Mouse (Mus musculus): ENCODE measurements around the gene Gatm. TPM values are rescaled to one million over a fixed set of nuclear protein-coding genes. Genes with fewer than 3 reads are reported as not detected.

The Gatm gene
- 4.6 and 5.2 TPM in 2 replicates for polyA plus RNA-seq (2016; fragmentation: Nextera tagmentation; extraction: Ambion mirVana)

DNA sequence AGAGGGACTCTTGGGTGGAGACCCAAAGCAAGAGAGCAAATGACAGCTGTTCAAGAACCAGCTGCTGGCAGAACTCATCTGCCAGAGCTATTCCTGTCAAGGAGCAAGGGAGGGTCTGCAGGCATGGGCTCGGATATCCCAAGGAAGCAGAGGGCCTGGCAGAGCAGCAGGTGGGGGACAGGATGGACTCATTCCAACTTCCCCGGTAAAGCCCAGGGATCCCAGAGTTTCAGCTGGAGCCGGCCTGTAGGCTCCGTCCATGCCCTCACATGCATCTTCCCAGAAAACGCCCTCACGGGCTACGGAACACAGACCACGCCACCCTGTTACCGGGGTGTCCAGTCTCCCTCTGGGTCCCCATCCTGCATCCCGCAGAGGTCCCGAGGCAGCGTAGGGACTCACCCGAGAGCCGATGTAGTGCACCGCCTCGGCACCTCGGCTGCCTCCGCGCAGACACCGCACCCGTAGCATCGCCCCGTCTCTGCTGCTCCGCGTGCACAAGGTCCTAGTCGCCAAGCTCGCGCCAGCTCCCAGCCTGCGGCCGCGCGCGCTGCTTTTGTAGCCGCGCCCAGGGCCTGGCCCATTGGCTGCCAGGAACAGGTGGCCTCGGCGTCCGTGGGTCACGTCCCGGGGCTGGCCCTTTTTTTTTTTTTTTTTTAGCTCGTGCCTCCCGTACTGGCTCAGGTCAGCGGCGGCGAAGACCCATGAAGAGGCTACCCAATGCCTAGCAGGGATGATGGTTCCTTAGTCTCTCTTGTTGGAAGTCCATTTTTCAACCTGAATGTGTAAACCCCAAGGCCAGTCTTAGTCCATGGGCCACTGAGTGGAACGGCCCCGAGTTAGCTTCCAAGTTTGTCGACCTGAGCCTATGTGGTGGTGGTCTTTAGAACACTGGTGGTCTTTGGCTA lies at the start of gene Gatm:
Gene Gatm (minus strand): TSS at position 558 of the 908 bp plus-strand sequence.
- H3K9me3 ChIP-seq (replicated peaks) = no peaks in the 10 kb centered on the region
- H3K27me3 ChIP-seq (ENCODE audit: low read depth, poor library complexity, severe bottlenecking) = peaks cover 36% of the 10 kb centered on the region
- no peaks in the 10 kb centered on the region for H3K36me3 ChIP-seq
- 4% methylated on average over 48 of the region's 48 CpGs for WGBS
- peak; percentile 80 for DNase-seq (ENCODE audit: low spot score)
- H3K4me1 ChIP-seq = peaks cover 7% of the 10 kb centered on the region
- H3K4me3 ChIP-seq = peak within 1 kb of the TSS; percentile 64
- peak within 1 kb of the TSS; percentile 67 for H3K27ac ChIP-seq

DNA sequence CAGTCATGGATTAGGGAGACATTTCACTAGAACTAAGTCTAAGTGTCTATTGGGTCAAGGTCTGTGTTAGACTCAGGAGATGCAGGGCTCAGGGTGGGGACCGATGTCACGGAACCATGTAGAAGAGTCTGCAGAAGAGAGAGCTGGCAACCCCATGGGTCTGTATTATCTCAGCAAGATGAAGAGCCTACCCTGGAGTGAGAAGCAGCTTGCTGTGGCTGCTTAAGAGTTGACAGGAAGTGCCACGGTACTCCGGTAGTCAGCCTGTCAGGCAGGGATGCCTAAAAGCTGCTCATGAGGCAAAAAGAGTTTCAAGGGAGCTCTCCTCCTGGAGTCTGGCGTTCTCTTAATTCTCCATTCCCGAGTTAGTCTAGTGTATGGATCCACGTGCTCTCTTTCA lies 48.7 kb upstream of the Gatm start:
- no peaks in the 10 kb centered on the region for H3K27me3 ChIP-seq (ENCODE audit: low read depth, poor library complexity, severe bottlenecking)
- 90% methylated on average over 7 of the region's 7 CpGs for WGBS
- no peak overlapping the region for H3K4me3 ChIP-seq
- no peak for DNase-seq (ENCODE audit: low spot score)
- H3K36me3 ChIP-seq = no peaks in the 10 kb centered on the region
- no peaks in the 10 kb centered on the region for H3K9me3 ChIP-seq (replicated peaks)
- no peak overlapping the region for H3K27ac ChIP-seq
- no peaks in the 10 kb centered on the region for H3K4me1 ChIP-seq

DNA sequence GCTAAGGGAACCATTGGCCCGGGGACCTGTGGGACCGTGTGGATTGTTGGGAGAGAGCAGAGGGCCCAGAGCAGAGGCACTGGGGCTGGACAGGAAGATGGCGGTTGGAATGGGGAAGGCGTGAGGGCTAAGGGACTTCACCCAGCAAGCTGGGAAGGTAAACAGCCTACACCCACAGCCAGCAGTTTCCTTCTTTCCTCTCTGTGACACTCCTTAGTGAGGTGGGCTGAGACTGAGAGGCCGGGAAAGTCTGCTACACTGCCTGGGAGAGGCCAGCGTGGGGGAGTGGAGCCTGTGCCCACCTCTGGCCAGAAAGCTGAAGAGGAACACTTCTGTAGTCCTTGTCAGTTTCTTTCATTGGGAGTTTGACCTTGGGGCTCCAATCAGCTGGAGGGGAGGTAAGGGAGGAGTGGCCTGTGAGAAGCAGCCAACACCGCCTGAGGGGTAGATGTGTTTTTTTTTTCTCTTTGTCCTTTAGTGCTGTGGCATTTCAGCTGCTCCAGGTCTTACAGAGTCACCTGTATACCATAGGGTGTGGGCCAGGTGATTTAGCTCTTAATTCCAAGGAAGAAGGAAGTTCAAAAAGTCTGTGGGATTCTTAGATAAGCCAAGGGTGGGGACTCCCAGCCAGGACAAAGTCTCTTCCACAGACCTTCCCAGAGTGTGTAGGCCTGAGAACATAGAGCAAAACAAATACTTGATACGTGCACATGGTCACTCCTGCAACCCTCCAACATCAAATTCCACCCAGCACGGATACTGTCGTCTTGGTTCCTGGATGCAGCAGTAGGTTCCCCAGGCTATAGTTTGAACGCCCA lies 46.8 kb upstream of the Gatm start:
- WGBS = 91% methylated on average over 11 of the region's 11 CpGs
- H3K36me3 ChIP-seq = no peaks in the 10 kb centered on the region
- no peak for DNase-seq (ENCODE audit: low spot score)

DNA sequence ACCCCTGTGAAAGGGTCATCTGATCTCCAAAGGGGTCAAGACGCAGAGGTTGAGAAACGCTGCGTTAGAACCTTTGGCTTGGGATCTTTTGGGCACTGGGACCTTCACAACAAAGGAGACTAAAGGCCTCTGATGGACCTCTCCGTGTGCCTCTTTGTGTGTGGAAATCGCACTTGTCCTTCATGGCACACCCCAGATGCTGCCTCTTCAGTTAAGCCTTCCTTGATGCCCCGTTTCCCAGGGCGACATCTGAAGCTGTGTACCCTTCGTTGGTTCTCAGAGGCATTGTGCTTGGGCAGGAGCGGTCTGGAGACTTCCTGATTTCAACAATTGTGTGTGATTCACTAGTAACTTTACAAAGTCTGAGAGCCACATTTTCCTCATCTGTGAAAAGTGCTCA lies 45.7 kb upstream of the Gatm start:
- Histone ChIP-seq H3K9me3 (replicated peaks) (no peaks in the 10 kb centered on the region), H3K4me1 (peaks cover 3% of the 10 kb centered on the region; the same call in 1 of the 2 replicates), H3K27me3 (ENCODE audit: low read depth, poor library complexity, severe bottlenecking) (no peaks in the 10 kb centered on the region), H3K4me3 (no peak overlapping the region), H3K36me3 (no peaks in the 10 kb centered on the region), H3K27ac (no peak overlapping the region)
- 88% methylated on average over 9 of the region's 9 CpGs for WGBS
- no peak for DNase-seq (ENCODE audit: low spot score)

More for the DNA sequence above, 46.8 kb upstream of the Gatm start:
- H3K4me3 ChIP-seq = no peak overlapping the region
- no peaks in the 10 kb centered on the region for H3K9me3 ChIP-seq (replicated peaks)
- H3K27me3 ChIP-seq (ENCODE audit: low read depth, poor library complexity, severe bottlenecking) = no peaks in the 10 kb centered on the region
- H3K27ac ChIP-seq = no peak overlapping the region
- H3K4me1 ChIP-seq = no peaks in the 10 kb centered on the region

DNA sequence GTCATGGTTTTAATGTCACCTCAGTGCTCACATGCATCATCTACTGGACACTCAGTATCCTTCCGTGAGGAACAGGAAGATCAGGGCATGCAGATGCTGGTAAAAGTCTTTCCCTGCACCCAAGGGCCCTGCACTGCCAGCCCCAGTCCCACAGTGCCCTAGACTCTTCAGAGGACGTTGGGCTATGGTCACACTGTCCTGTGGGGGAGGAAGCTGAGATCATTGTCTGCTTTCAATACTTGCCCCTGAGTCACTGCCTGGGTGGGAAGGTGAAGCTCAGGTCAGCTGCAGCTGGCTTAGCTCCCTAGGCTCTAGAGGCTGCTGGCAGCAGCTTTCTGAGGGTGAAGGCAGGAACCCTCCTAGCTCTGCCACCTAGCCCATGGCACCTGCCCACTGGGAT lies 44.9 kb upstream of the Gatm start:
- Histone ChIP-seq H3K4me3 (no peak overlapping the region), H3K27ac (no peak overlapping the region), H3K27me3 (ENCODE audit: low read depth, poor library complexity, severe bottlenecking) (no peaks in the 10 kb centered on the region), H3K4me1 (peaks cover 3% of the 10 kb centered on the region; the same call in 1 of the 2 replicates), H3K36me3 (no peaks in the 10 kb centered on the region), H3K9me3 (replicated peaks) (no peaks in the 10 kb centered on the region)
- WGBS = 66% methylated on average over 2 of the region's 2 CpGs
- no peak for DNase-seq (ENCODE audit: low spot score)

DNA sequence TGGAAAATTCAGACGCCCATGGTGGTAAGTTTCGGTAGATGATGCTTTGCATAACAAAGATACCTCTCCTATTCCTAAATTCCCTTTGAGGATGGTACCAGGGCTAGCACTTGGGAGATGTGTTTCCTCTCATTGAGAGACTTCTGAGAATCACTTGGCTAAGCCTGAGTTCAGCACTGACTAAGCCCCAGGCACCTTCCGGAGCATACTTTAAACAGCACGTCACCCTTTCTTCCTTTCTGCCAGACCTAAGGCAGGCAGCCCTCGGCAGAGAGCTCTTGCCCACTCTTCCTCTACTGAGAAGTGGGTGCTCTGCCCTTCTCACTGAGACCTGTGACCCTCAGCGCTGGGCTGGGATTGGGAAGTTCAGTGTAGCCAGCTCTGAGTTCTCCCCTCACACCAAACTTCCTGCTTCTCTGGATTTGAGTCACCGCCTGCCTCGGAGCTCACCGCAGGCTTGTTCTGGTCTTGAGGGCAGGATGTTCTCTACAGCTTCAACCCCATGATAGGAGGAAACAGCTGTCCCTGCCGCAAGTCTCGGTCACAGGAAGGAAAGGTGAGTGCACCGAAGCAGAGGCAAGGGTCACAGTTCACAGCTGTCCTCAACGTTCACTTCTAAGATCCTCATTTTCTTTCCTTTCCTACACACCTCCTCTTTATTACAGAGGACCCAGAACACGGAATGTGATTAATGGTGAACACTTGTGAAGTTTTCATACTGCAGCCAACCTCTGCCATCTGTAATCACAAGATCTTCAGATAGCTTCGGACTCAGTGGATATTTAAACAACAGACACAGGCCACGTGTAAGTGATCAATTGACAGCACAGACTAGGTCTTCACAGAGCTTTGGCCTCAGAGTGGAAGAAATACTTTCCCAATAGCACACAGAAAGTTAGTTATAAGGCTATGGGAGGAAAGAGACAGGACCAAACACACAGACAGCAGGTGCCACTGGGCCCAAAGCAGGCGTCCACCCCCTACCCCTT lies 41.3 kb upstream of the Gatm start:
- Histone ChIP-seq H3K27me3 (ENCODE audit: low read depth, poor library complexity, severe bottlenecking) (no peaks in the 10 kb centered on the region), H3K4me3 (no peak overlapping the region), H3K27ac (no peak overlapping the region), H3K9me3 (replicated peaks) (no peaks in the 10 kb centered on the region), H3K4me1 (peaks cover 3% of the 10 kb centered on the region; the same call in 1 of the 2 replicates), H3K36me3 (no peaks in the 10 kb centered on the region)
- 66% methylated on average over 17 of the region's 17 CpGs for WGBS
- no peak for DNase-seq (ENCODE audit: low spot score)

DNA sequence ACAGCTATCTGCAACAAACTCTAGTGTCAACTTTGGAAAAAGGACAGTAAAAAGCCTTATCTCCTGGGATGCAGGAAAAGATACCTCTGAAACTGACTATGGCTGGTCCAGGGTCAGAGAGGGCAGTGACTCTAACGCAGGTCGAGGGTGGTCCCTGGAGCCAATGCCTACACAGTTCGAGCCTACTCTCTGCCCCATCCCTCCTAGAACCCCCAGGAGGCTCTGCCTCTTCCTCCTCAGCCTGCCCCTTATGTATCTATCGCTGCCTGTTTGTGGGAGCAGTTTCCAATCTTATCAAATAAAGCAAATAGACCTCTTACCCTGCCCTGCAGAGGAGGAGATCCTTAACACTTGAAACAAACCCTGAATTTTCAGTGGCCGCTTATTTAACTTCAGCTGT lies 27.6 kb upstream of the Gatm start:
- peaks cover 18% of the 10 kb centered on the region; the same call in 1 of the 2 replicates for H3K27me3 ChIP-seq (ENCODE audit: low read depth, poor library complexity, severe bottlenecking)
- no peak overlapping the region for H3K27ac ChIP-seq
- no peak overlapping the region for H3K4me3 ChIP-seq
- DNase-seq (ENCODE audit: low spot score) = no peak
- H3K4me1 ChIP-seq = peaks cover 4% of the 10 kb centered on the region; the same call in 1 of the 2 replicates
- no peaks in the 10 kb centered on the region for H3K9me3 ChIP-seq (replicated peaks)
- 58% methylated on average over 5 of the region's 5 CpGs for WGBS
- H3K36me3 ChIP-seq = peaks cover 8% of the 10 kb centered on the region

DNA sequence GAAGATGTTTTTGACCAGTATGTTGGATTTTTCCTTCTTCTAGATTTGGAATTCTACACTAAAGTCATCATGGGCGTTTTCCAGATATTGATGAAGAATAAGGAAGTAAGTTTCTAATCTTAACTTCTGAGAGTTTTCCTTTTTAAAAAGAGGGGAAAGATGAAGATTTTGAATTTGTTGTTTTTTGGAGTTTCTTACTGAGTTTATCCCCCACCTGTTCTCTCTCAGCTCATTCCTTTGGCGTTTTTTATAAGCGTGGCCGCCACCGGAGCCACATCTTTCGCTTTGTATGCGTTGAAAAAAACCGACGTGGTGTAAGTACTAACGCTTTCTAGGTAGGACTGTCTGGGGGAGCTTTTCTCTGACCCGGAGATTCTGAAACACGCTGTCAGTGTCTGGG lies 26.9 kb upstream of the Gatm start:
- Histone ChIP-seq H3K36me3 (peaks cover 14% of the 10 kb centered on the region), H3K4me1 (peaks cover 4% of the 10 kb centered on the region; the same call in 1 of the 2 replicates), H3K27ac (no peak overlapping the region), H3K4me3 (peak overlapping the region; percentile 49), H3K27me3 (ENCODE audit: low read depth, poor library complexity, severe bottlenecking) (peaks cover 18% of the 10 kb centered on the region; the same call in 1 of the 2 replicates), H3K9me3 (replicated peaks) (no peaks in the 10 kb centered on the region)
- 39% methylated on average over 12 of the region's 12 CpGs for WGBS
- no peak for DNase-seq (ENCODE audit: low spot score)

DNA sequence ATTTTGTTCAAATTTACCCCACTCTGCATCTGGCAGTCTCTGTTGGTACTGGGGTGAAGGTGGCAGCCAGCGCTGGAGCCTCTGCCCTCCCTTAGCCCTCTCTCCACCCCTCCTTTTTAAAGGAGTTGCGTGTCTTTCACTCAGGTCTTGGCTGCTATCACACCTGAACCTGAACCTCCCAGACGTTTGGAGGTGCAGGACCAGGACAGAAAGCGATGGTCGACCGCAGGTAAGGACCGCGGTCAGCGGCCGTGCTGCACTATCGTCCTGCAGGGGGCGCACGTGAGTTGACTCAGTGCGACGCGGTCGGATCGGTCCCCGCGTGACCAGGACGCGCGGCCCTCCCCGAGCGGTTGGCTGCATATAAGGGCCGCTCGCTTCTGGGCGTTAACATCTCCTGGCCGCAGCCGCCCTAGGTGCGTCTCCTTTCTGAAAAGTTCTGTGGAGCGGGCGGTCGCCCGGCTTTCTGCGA lies 26.5 kb upstream of the Gatm start:
- 2% methylated on average over 36 of the region's 36 CpGs for WGBS
- Histone ChIP-seq H3K36me3 (peaks cover 19% of the 10 kb centered on the region), H3K27me3 (ENCODE audit: low read depth, poor library complexity, severe bottlenecking) (peaks cover 18% of the 10 kb centered on the region; the same call in 1 of the 2 replicates), H3K4me1 (peaks cover 4% of the 10 kb centered on the region; the same call in 1 of the 2 replicates), H3K9me3 (replicated peaks) (no peaks in the 10 kb centered on the region), H3K4me3 (peak overlapping the region; percentile 49), H3K27ac (no peak overlapping the region)
- peak; percentile 85 for DNase-seq (ENCODE audit: low spot score)

DNA sequence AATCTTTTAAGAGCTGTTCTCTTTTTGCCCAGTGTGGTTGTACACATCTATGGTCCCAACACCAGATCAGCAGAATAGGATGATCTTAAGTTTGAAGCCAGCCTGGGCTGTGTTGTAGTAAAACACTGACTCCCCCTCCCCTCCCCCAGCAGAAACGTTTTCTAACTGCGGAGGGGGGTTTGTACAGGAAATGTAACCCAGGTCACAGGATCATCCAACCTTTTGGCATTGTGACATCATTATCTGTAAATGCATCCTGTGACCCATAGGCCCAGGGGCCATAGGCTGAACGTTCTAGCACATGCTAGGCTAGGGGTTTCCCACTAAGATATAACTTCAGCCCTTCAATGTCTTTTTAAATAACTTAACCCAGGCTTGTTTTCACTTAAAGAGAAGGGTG lies 25.6 kb upstream of the Gatm start, which contains the start of gene AA467197:
Gene AA467197 (plus strand): TSS at position 301 of the 400 bp plus-strand sequence.
- no peaks in the 10 kb centered on the region for H3K9me3 ChIP-seq (replicated peaks)
- peak within 1 kb of the TSS; percentile 49 for H3K4me3 ChIP-seq
- WGBS = 71% methylated on average over 3 of the region's 3 CpGs
- DNase-seq (ENCODE audit: low spot score) = no peak
- H3K27me3 ChIP-seq (ENCODE audit: low read depth, poor library complexity, severe bottlenecking) = peaks cover 18% of the 10 kb centered on the region; the same call in 1 of the 2 replicates
- peaks cover 23% of the 10 kb centered on the region for H3K36me3 ChIP-seq
- no peak within 1 kb of the TSS for H3K27ac ChIP-seq
- peaks cover 12% of the 10 kb centered on the region; the same call in 1 of the 2 replicates for H3K4me1 ChIP-seq

DNA sequence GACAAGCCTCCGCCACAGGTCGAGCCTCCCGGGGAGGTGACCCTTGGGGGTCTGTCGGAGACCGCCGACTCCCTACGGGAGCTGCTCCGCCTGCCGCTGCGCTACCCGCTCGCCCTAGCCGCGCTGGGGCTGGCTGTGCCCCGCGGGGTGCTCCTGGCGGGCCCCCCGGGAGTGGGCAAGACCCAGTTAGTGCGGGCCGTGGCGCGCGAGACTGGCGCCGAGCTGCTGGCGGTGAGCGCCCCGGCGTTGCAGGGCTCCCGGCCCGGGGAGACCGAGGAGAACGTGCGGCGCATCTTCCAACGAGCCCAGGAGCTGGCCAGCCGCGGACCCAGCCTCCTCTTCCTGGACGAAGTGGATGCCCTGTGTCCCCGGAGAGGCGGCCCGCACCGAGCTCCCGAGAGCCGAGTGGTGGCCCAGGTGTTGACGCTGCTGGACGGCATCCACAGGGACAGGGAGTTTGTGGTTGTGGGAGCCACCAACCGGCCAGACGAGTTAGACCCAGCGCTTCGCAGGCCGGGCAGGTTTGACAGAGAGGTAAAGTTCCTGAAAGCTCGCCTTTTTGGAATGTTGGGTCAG lies 20.2 kb upstream of the Gatm start:
- Histone ChIP-seq H3K27me3 (ENCODE audit: low read depth, poor library complexity, severe bottlenecking) (no peaks in the 10 kb centered on the region), H3K9me3 (replicated peaks) (no peaks in the 10 kb centered on the region), H3K36me3 (peaks cover 23% of the 10 kb centered on the region), H3K4me3 (peak overlapping the region; percentile 99), H3K27ac (peak overlapping the region; percentile 96), H3K4me1 (peaks cover 15% of the 10 kb centered on the region)
- WGBS = under 1% methylated on average over 53 of the region's 53 CpGs
- peak; percentile 71 for DNase-seq (ENCODE audit: low spot score)
